Mouse (Mus musculus): ENCODE data around the gene Tshr.

- TF ChIP-seq HCFC1 (IDR thresholded peaks at IDR 0.05; ENCODE audit: borderline replicate concordance, insufficient read depth, low read length) (no peak), ZNF384 (IDR thresholded peaks at IDR 0.05; ENCODE audit: low read depth, low read length) (no peak), MAFK (IDR thresholded peaks at IDR 0.05; ENCODE audit: insufficient read depth, low read depth, low read length) (no peak), CHD2 (IDR thresholded peaks at IDR 0.05; ENCODE audit: low read depth, low read length) (no peak), ZC3H11A (IDR thresholded peaks at IDR 0.05; ENCODE audit: borderline replicate concordance, low read depth, low read length) (no peak)
These were observed 111.3 kb downstream of the Tshr start for GRCm38 (mm10) chr12:91495497-91496225.

All from ES-E14 (cell line).